Mouse (Mus musculus): Measurements from ENCODE around the gene Ccl27b. TPM values are rescaled to one million over a fixed set of nuclear protein-coding genes. Genes with fewer than 3 reads are reported as not detected.

Gene Ccl27b
- polyA plus RNA-seq (2012; ENCODE audit: low replicate concordance), result not detected in 2 replicates

DNA sequence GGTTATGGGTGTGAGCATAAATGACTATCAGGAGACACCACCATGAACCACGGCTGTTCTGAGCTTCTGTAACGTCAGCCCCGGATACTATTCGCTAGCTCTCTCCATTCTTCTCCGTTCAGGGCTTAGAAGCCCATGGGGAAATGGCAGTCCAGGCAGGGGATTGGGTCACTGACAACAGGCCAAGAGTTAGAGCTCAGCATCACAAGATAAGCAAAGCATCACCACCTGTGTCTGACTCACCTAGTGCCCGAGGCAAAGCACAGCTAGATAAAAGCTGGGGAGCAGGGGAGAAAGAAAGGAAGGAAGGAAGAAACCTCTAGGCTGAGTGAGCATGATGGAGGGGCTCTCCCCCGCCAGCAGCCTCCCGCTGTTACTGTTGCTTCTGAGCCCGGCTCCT lies at the start of gene Ccl27b:
Ccl27b (plus strand) TSS at position 301 of the 400 bp plus-strand sequence.

DNA sequence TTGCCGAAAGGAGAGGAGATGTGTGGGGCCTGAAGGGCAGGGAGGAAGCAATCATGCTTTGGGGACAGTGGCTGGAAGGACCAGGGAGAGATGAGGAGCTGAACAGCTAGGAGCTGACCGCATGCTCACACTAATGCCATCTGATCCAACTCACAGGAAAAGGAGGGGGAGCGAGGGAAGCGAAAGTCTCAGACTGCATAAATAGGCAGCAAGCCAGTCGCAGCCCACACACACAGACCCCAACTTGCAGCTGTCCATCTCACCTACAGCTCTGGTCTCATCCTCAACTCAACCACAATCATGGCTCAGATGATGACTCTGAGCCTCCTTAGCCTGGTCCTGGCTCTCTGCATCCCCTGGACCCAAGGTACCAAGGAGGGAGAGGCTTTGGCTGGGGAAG lies 43.2 kb upstream of the Ccl27b start, which contains the start of gene Gm10591:
Gm10591 (plus strand) TSS at position 301 of the 400 bp plus-strand sequence.

DNA sequence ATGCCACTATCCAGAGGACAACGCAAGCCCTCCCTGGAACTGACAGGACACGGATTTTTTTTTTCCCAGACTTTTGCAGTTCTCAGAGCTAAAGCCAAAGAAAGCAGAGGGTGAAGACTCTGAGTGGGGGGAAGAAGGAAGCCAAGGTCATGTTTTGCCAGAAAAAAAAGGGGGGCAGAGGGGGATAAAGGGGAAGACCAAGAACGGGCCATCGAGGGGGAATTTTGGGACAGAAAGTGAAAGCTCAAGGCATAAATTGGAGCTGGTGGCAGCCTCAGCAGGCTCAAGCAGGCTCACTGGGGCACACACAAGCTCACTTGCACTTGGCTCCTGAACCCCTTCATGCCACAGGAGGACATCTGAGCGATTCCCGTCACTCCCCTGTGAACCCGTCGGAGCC lies 25.6 kb upstream of the Ccl27b start, which contains the start of gene Gm2564:
Gm2564 (plus strand) TSS at position 301 of the 400 bp plus-strand sequence.

DNA sequence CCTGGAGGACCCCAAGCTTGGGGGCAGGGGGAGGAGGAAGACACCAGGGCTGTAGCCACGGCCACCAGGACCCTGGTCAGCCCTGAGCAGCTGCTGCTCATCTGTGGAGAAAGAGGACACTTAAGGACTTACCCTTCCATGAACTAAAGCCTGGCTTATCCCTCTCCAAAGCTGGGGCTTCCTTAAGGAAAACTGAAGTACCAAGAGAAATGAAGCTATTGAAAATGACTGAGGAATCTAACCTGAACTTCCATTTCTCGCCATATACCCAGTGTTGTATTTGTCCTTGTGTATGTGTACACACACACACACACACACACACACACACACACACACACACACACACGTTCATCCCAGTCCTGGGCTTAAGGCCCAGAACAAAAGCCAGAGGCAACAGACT lies 6.7 kb downstream of the Ccl27b start, which contains the start of gene Il11ra2:
Il11ra2 (minus strand) TSS at position 101 of the 400 bp plus-strand sequence.

Other genes with a start within 250 kb of the Ccl27b start
- not detected in 2 replicates for gene Gm21586, start 215.9 kb upstream of the Ccl27b start, polyA plus RNA-seq (2012; ENCODE audit: low replicate concordance)
- gene Gm2163, start 188.5 kb upstream of the Ccl27b start, polyA plus RNA-seq (2012; ENCODE audit: low replicate concordance), result not detected in 2 replicates
- not detected in 2 replicates for gene Fam205a2, start 127.1 kb upstream of the Ccl27b start, polyA plus RNA-seq (2012; ENCODE audit: low replicate concordance)
- gene Gm10591, start 43.1 kb upstream of the Ccl27b start, polyA plus RNA-seq (2012; ENCODE audit: low replicate concordance), result not detected in 2 replicates
- not detected in 2 replicates for gene Gm2564, start 25.5 kb upstream of the Ccl27b start, polyA plus RNA-seq (2012; ENCODE audit: low replicate concordance)
- gene Il11ra2, start 6.6 kb downstream of the Ccl27b start, polyA plus RNA-seq (2012; ENCODE audit: low replicate concordance), result not detected in 2 replicates
- gene 4930578G10Rik, start 80.3 kb downstream of the Ccl27b start, polyA plus RNA-seq (2012; ENCODE audit: low replicate concordance), result not detected in 2 replicates
- gene Ccl19, start 101.3 kb downstream of the Ccl27b start, polyA plus RNA-seq (2012; ENCODE audit: low replicate concordance), result 0.87 TPM in 1 of 2 replicates, not detected in the other
- 11.3 TPM in 1 of 2 replicates, not detected in the other for gene Ccl21a, start 118.7 kb downstream of the Ccl27b start, polyA plus RNA-seq (2012; ENCODE audit: low replicate concordance)
- gene Fam205a1, start 198.6 kb downstream of the Ccl27b start, polyA plus RNA-seq (2012; ENCODE audit: low replicate concordance), result not detected in 2 replicates
- not detected in 2 replicates for gene Gm12394, start 201.5 kb downstream of the Ccl27b start, polyA plus RNA-seq (2012; ENCODE audit: low replicate concordance)
- not detected in 2 replicates for gene Fam205c, start 219.0 kb downstream of the Ccl27b start, polyA plus RNA-seq (2012; ENCODE audit: low replicate concordance)

All from leukemia stem cell, adult 10-12 weeks (primary cell).